Mouse (Mus musculus) heart, adult 18-20 months (tissue): ENCODE data around the gene Btg1-ps1. TPM values are rescaled to one million over a fixed set of nuclear protein-coding genes. Genes with fewer than 3 reads are reported as not detected.
"Not testable (repeated sequence)": the region's sequence is repeated elsewhere in the genome, so short reads cannot be mapped to it uniquely, and the experiment has no call there.

ENCODE experiments used
- DNase-seq, 2 experiments: peaks; one replicate each; pipeline ENCODE4 v3.0.0; 2021 to 2022; ENCODE audit warnings: mixed read lengths in 1 of 2
- long read RNA-seq, 2 experiments: library from polyadenylated mRNA; stranded (forward); transcript quantifications; one replicate each; pipeline ENCODE4 v2.0.0; 2021
- total RNA-seq, 2 experiments: library from RNA; stranded (reverse); gene quantifications; 2 replicates each; pipeline ENCODE4 v1.2.3; 2021

The Btg1-ps1 gene
- total RNA-seq: not detected
- long read RNA-seq, experiment 1: 0 reads
- long read RNA-seq, experiment 2: 0 reads

DNA sequence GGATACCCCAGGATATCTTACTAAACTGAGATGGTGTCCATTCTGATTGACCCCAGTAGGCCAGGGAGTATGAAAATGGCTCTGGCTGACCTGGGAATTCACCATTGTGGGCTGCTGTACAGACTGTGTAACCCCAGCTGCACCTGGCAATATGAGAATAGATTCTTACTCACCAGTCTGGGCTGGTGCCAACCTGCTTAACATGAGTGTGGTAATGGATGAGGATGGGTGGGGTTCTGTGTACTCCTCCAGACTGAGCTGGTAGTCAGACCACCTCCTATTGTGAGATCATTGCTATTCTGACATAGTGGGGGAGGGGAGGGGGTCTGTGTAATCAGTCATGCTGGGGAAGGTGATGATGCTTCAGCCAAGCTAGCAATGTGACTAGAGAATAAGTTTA is at the start of gene Btg1-ps1:
TSS of gene Btg1-ps1 (minus strand) at position 219 of the 400 bp plus-strand sequence.
- peak in 1 of 2 experiments; percentile 1 for DNase-seq

DNA sequence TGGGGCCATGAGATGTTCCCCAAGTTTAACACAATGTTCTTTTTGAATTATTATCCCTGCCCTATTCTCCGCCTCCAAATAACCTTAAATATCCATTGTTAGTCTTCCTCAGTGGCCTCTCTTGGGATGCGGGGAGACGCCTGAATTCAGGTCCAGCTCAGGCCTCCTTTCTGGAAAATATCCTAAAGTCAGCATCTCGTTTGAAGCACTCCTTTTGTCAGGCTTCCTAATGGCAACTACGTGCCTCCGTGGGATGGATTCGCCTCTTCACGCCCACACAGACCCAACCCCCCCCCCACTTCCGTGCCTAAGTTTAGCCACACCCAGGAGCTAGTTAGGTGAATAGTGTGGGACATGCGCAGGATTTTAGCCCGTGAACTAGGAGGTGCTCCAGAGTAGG is 47.6 kb upstream of the Btg1-ps1 start, which contains the start of gene Rhox10:
TSS of gene Rhox10 (plus strand) at position 301 of the 400 bp plus-strand sequence.
- DNase-seq: no peak

DNA sequence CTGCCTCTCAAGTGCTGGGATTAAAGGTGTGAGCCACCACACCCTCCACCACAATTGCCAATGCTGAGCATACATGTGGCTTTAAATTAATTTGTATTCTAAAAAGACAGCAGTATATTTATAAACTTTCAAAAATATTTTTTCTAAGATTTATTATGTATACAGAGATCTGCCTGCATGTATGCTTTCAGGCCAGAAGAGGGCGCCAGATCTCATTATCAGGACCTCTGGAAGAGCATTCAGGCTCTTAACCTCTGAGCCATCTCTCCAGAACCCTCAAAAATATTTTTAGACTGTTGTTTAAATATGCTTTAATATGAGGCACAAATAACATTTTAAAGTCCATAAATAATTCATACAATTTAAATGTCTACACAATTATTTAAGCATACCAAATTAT is 42.9 kb upstream of the Btg1-ps1 start:
- DNase-seq: no peak

DNA sequence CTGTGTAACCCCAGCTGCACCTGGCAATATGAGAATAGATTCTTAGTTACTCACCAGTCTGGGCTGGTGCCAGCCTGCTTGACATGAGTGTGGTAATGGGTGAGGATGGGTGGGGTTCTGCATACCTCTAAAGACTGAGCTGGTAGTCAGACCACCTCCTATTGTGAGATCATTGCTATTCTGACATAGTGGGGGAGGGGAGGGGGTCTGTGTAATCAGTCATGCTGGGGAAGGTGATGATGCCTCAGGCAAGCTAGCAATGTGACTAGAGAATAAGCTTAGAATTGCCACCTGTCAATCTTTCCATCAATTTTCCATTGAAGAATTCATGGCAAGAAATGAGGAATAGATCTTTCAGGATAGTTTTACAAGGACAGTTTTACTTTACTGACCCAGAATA is 24.4 kb upstream of the Btg1-ps1 start, which contains the start of gene Btg1-ps2:
TSS of gene Btg1-ps2 (minus strand) at position 101 of the 400 bp plus-strand sequence.
- DNase-seq: not testable (repeated sequence)

DNA sequence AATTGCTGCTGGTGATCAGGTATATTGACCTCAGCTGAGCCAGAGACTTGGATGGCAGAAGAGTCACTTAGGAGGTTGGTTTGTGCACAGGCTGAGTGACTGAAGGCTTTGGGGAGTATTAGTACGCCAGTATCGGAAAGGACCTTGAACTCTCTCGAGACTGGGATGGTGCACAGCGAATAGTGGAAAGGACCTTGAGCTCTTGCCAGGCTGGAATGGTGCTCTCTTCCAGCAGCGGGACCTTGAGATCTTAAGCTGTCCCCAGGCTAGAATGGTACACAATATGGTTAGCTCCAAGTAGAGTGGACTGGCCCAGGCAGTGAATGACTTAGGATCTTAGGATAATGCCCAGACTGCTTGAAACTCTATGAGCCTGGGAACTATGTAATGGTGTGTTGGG is 21.1 kb upstream of the Btg1-ps1 start:
- no peak for DNase-seq

DNA sequence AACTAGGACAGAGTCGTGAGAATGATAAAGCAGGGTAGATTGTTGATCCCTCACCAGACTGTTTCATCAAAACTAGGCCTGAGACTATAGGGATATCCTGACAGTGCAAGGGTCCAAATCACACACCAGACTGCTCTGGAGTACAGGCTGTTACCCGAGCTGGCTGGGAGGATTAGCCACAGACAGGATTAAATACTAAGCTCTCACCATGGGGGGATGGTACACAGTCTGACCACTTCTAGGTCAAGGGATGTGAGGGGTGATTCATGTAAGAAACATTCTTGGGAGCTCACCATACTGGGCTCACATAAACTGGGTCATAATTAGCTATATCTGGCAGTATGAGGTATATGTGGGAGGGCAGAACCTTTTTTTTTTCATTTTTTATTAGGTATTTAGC is 15.2 kb upstream of the Btg1-ps1 start:
- DNase-seq: no peak

DNA sequence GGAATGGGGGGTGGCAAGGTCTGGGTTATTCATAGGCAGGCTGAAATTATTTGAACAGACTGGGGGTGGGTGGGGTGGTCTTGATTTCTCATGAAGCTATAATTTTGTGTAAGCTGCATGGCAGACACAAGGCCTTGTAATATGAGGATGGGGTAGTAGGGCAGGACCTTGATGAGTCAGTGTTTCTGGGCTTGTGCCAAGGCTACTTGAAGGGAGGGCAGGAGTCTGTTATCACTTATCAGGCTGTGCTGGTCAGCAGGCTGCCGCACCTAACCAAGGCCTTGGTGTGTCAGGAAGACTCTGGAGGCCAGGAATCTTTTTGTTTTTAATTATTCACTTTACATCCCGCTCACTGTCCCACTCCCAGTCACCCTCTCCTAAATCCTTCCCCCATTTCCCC is 9.9 kb downstream of the Btg1-ps1 start:
- DNase-seq: peak in 1 of 2 experiments; percentile 1

Other genes starting within 250 kb of the Btg1-ps1 start
- gene Rhox5, start 214.0 kb downstream of the Btg1-ps1 start, total RNA-seq: 1 to 10 TPM in 1 of 2 experiments, under 1 TPM in 1; 0.80 to 2.1 TPM
- gene Rhox6, start 191.9 kb downstream of the Btg1-ps1 start, total RNA-seq: not detected
- gene Rhox7a, start 187.1 kb downstream of the Btg1-ps1 start, total RNA-seq: not detected
- not detected for gene Rhox8, start 139.9 kb downstream of the Btg1-ps1 start, total RNA-seq
- gene Rhox7b, start 121.6 kb downstream of the Btg1-ps1 start, total RNA-seq: not detected
- not detected for gene Rhox9, start 117.0 kb downstream of the Btg1-ps1 start, total RNA-seq
- gene Btg1-ps2, start 24.3 kb upstream of the Btg1-ps1 start, total RNA-seq: not detected
- not detected for gene Rhox10, start 47.7 kb upstream of the Btg1-ps1 start, total RNA-seq
- not detected for gene Rhox11, start 66.3 kb upstream of the Btg1-ps1 start, total RNA-seq
- gene Rhox12, start 92.1 kb upstream of the Btg1-ps1 start, total RNA-seq: not detected
- gene Rhox13, start 102.4 kb upstream of the Btg1-ps1 start, total RNA-seq: not detected
- gene Zbtb33, start 171.0 kb upstream of the Btg1-ps1 start, total RNA-seq: 10 to 100 TPM in 1 of 2 experiments, 1 to 10 TPM in 1; 9.4 to 11.5 TPM
- 1 to 10 TPM; 1.0 to 1.5 TPM for gene Tmem255a, start 233.6 kb upstream of the Btg1-ps1 start, total RNA-seq